Mouse (Mus musculus): ENCODE results near the gene Dcun1d5. TPM values are rescaled to one million over a fixed set of nuclear protein-coding genes. Genes with fewer than 3 reads are reported as not detected.
A peak's percentile ranks its signal among the peaks of the same experiment; 100 is the strongest.
"Not testable (repeated sequence)": the region's sequence is repeated elsewhere in the genome, so short reads cannot be mapped to it uniquely, and the experiment has no call there.

Gene Dcun1d5
- polyA plus RNA-seq (2015; fragmentation: Nextera tagmentation; extraction: Ambion mirVana), result 124 and 127 TPM in 2 replicates

DNA sequence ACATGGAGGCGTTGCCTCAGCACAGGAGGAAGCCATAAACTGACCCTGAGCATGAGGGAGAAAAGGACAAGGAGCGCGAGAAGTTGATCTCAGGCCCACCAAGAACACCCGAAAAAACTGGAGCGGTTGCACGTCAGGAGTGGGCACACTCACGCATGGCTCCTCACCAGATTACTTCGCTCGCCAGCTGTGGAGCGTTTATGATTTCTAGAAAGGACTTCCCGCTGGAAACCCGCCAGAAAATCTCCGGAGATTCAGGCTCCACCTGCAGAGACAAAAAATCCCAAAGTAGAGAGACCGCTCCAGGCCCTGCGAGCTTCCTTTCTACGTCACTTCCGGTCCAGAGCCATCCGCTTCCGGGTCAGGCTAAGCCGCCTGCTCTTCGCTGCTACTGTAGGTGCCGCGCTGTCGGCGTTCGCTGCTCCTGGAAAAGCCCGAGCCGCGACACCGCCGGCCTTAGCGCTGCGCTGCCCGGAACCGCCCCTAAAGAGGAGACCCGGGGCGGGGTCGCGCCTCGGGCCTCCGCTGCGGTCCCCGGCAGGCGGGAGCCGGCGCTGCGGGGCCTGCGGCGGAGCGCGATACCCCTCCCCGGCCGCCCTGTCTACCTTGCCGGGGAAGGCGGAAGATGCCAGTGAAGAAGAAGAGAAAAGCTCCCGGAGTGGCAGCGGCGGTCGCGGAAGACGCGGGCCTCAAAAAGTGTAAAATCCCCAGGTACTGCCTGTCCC lies at the start of gene Dcun1d5, which contains the start of gene Dync2h1:
Dcun1d5 (plus strand) TSS at position 349 of the 725 bp plus-strand sequence.
Dync2h1 (minus strand) TSS at position 275 of the 725 bp plus-strand sequence.
- WGBS, result under 1% methylated on average over 62 of the region's 62 CpGs
- H3K4me2 ChIP-seq, result peak within 1 kb of the TSS; percentile 69

DNA sequence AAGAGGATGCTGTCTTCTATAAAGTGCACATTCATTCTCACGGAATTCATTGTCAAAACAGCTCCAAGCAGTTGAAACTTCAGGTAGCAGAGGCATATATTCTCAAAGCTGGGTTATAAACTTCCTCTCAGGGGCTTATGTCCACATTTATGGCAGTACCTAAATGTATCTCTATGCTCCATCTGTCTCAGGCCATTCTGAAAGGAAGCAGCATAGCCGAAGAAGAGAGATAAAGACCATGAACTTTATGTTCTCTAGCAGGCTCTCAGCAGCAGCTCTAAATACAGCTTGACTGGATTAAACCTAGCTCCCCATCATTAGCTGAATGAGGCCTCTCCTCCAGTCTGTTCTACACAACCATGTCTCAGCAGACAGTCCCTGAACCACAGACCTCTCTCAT lies 29.9 kb upstream of the Dcun1d5 start:
- H3K4me1 ChIP-seq, result no peaks in the 10 kb centered on the region
- no peak overlapping the region for H3K27ac ChIP-seq
- H3K9me3 ChIP-seq, result no peaks in the 10 kb centered on the region
- no peak overlapping the region for H3K4me3 ChIP-seq (replicated peaks)
- H3K9ac ChIP-seq, result no peak overlapping the region
- H3K36me3 ChIP-seq, result no peaks in the 10 kb centered on the region
- H3K4me2 ChIP-seq, result no peak overlapping the region
- ATAC-seq (ENCODE audit: insufficient read depth, low FRiP score, low read depth), result no peak
- 81% methylated on average over 2 of the region's 2 CpGs for WGBS
- no peaks in the 10 kb centered on the region for H3K27me3 ChIP-seq (replicated peaks)

More for the DNA sequence above, at the start of gene Dcun1d5, which contains the start of gene Dync2h1:
- peak within 1 kb of the TSS; percentile 93 for H3K4me3 ChIP-seq (replicated peaks)
- peak within 1 kb of the TSS; percentile 96 for H3K27ac ChIP-seq
- peak within 1 kb of the TSS; percentile 94 for H3K9ac ChIP-seq
- no peaks in the 10 kb centered on the region for H3K27me3 ChIP-seq (replicated peaks)
- no peaks in the 10 kb centered on the region for H3K9me3 ChIP-seq
- H3K4me1 ChIP-seq, result no peaks in the 10 kb centered on the region
- peak; percentile 99 for ATAC-seq (ENCODE audit: insufficient read depth, low FRiP score, low read depth)
- no peaks in the 10 kb centered on the region for H3K36me3 ChIP-seq

DNA sequence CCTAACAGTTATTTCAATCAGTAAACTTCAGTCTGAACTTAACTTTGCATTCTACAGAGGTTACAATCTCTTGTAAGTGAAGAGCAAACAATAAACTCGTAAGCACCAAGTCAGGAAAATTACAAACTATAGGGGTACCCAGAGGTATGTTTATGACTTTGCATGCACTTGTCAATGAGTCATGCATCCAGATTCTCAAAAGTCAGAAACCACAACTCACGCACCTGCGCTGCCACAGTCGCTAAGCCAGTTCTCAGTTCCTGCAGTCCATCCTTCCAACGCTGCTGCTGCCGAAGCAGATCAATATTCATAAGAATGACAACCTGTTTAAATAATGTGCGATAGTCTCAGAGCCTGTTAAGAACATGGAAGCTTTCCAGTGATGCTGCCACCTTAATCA lies 25.7 kb upstream of the Dcun1d5 start:
- no peaks in the 10 kb centered on the region for H3K9me3 ChIP-seq
- no peak overlapping the region for H3K4me3 ChIP-seq (replicated peaks)
- no peak overlapping the region for H3K27ac ChIP-seq
- H3K36me3 ChIP-seq, result 0 out of 2 replicates have a peak, but pooled peaks cover 3% of the 10 kb centered on the region
- WGBS, result 80% methylated on average over 7 of the region's 7 CpGs
- no peak overlapping the region for H3K4me2 ChIP-seq
- H3K4me1 ChIP-seq, result no peaks in the 10 kb centered on the region
- no peaks in the 10 kb centered on the region for H3K27me3 ChIP-seq (replicated peaks)
- no peak for ATAC-seq (ENCODE audit: insufficient read depth, low FRiP score, low read depth)
- no peak overlapping the region for H3K9ac ChIP-seq

DNA sequence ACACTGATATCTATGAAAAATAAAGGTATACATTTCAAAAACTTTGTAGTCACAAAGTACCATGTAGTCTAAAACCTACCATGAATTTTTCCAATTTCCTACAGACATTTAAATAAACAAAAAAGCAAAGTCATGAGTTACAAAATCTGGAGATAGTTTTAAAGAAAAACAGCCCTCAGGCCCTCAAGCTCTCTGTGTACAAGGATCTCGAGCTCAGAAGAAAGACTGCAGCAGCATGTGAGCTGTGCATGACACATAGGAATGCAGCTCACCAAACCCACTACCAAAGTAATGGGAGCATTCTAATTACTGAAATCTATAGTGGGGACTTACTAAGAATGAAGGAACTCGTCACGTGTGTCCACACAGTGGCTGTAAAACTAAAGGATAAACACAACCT lies 24.6 kb upstream of the Dcun1d5 start:
- Histone ChIP-seq H3K4me1 (no peaks in the 10 kb centered on the region), H3K4me2 (no peak overlapping the region), H3K9me3 (no peaks in the 10 kb centered on the region), H3K27ac (no peak overlapping the region), H3K36me3 (0 out of 2 replicates have a peak, but pooled peaks cover 3% of the 10 kb centered on the region), H3K4me3 (replicated peaks) (no peak overlapping the region), H3K27me3 (replicated peaks) (no peaks in the 10 kb centered on the region), H3K9ac (no peak overlapping the region)
- no peak for ATAC-seq (ENCODE audit: insufficient read depth, low FRiP score, low read depth)
- WGBS, result 71% methylated on average over 3 of the region's 3 CpGs

DNA sequence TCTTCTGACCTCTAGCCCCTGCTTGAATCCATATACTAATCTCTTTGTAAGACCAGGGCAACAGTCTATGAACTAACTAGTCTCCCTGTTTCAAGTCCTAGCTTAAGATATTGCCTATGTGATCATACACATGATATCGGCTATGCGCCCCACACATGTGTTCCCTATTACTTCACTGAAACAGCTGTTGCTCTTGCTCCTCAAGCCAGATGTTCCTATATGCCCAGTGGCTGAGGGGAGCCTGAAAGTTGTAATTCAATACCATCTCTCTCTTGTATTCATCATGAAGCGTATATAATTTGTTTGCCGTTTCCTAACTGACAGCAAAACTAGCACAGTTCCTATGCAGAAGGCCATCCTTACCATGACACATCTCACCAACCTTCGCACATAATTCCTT lies 23.6 kb upstream of the Dcun1d5 start:
- Histone ChIP-seq H3K27me3 (replicated peaks) (no peaks in the 10 kb centered on the region), H3K27ac (no peak overlapping the region), H3K36me3 (0 out of 2 replicates have a peak, but pooled peaks cover 3% of the 10 kb centered on the region), H3K4me2 (no peak overlapping the region), H3K9ac (no peak overlapping the region), H3K4me1 (no peaks in the 10 kb centered on the region), H3K9me3 (no peaks in the 10 kb centered on the region), H3K4me3 (replicated peaks) (no peak overlapping the region)
- WGBS, result 91% methylated on average over 5 of the region's 5 CpGs
- no peak for ATAC-seq (ENCODE audit: insufficient read depth, low FRiP score, low read depth)

DNA sequence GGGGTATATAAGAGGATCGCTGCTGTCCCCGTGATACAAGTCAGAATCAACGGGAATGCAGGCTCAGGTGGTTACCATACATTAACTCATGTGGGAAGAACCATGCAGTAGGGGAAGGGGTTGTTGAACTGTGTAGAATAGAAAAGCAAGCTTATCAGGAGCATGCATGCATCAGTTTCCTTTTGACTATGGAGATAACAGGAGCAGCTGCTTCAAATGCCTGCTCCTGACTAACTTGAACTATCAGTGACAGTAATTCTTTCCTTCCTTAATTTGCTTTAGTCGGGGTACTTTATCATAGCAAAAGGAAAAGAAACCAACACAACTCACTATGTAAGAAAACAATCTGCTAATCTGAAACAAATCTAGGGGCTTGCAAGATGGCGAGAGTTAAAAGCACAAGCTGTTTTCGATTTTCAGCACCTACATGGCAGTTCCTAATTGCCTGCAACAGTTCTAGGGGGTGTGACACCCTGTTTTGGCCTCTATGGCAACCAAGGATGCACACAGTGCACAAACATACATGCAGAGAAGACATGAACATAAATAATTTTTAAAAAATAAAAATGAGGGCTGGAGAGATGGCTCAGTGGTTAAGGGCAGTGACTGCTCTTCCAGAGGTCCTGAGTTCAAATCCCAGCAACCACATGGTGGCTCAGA lies 16.9 kb upstream of the Dcun1d5 start:
- Histone ChIP-seq H3K27me3 (replicated peaks) (no peaks in the 10 kb centered on the region), H3K4me1 (no peaks in the 10 kb centered on the region), H3K4me2 (no peak overlapping the region), H3K4me3 (replicated peaks) (no peak overlapping the region), H3K9ac (no peak overlapping the region), H3K9me3 (no peaks in the 10 kb centered on the region), H3K36me3 (peaks cover 10% of the 10 kb centered on the region; the same call in 1 of the 2 replicates), H3K27ac (no peak overlapping the region)
- 84% methylated on average over 6 of the region's 6 CpGs for WGBS
- no peak for ATAC-seq (ENCODE audit: insufficient read depth, low FRiP score, low read depth)

DNA sequence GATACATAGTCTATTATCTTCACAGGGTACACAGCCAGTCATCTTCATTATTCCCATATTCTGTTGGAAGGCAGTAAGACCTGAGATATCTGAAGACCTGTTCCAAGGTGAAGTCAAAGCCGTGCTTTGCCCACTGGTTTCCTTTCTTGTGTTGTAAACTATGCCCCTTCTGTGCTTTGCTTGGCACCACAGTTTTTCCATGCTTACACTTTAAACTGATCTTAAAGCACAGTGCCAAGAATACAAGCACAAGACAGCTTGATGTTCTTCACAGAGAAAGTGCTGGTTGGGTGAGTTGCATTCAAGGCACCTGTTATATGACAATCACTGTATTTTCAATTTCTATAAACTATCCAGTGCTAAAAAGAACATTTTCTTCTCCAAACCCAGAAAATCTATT lies 10.6 kb upstream of the Dcun1d5 start:
- Histone ChIP-seq H3K4me1 (no peaks in the 10 kb centered on the region), H3K27me3 (replicated peaks) (no peaks in the 10 kb centered on the region), H3K36me3 (no peaks in the 10 kb centered on the region), H3K9ac (no peak overlapping the region), H3K27ac (no peak overlapping the region), H3K4me3 (replicated peaks) (no peak overlapping the region), H3K9me3 (no peaks in the 10 kb centered on the region), H3K4me2 (no peak overlapping the region)
- ATAC-seq (ENCODE audit: insufficient read depth, low FRiP score, low read depth), result no peak
- WGBS, result 89% methylated on average over 1 of the region's 1 CpGs

DNA sequence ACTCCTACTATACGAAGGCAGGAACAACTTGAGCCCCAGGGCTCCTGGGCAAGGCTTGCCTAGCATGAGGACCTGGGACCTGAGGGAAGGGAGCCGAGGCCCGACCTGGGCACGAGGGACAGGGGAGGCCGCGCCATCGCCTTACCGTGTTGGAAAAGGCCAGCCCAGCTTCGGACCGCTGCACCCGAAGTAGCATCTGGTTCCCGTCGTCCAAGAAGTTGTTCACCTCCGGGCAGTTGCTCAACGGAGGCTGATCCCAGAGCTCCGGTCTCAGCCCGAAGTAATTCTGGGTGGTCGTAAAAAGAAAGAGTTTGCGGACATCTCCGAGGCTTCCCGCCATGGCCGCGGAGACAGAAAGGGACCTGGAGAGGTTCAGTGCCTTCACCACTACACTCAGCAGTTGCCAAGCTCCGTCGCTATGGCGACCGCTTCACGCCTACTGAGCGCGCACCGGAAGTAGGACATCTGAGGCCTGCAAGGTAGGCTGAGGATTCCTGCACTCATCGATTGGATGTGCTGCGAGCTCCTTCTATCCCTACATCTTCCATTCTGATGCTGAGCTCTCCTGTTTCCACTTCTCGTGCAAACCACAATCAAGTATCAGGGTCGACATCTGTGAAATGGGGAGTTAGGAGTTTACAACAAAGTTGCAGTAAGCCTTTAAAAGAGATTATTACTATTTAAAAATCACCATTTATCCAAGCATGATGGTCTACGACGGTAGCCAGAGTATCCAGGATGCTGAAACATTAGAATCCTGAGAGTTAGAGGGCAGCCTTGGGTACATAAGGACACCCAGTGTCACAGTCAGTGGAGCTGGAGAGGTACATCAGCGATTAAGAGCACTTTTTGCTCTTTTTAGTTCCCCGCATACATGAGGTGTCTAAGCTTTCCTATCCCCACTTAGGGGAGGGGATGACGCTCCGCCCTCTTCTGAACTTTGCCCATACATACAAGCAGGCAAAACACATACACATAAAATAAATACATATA lies 7.4 kb upstream of the Dcun1d5 start:
- Histone ChIP-seq H3K27ac (no peak overlapping the region), H3K4me2 (peak overlapping the region; percentile 86), H3K27me3 (replicated peaks) (no peaks in the 10 kb centered on the region), H3K9me3 (no peaks in the 10 kb centered on the region), H3K36me3 (no peaks in the 10 kb centered on the region), H3K4me3 (replicated peaks) (peak overlapping the region; percentile 55), H3K9ac (peak overlapping the region; percentile 52; the same call in 1 of the 2 replicates), H3K4me1 (no peaks in the 10 kb centered on the region)
- ATAC-seq (ENCODE audit: insufficient read depth, low FRiP score, low read depth), result peak; percentile 98
- WGBS, result 9% methylated on average over 41 of the region's 41 CpGs

DNA sequence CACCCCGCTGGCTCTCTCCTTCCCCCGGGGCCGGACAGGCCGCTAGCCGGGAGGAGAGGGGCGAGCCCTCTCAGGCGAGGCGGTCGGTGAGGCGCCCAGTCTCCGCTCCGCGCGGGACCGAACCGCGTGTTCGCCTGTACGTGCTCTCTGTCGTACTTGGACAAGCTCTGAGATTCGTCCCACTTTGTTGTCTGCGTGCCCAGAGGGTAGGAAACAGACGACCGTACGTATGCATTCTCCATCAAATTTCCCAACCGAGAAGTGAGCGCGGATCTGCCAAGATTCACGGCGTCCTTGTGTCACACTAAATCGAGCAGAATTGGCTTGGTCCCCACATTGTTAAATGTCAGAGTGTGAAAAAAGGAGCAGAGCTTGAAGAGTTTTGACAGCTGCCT lies 574 bp downstream of the Dcun1d5 start:
- Histone ChIP-seq H3K36me3 (no peaks in the 10 kb centered on the region), H3K4me1 (no peaks in the 10 kb centered on the region), H3K4me3 (replicated peaks) (peak overlapping the region; percentile 93), H3K9ac (peak overlapping the region; percentile 94), H3K9me3 (no peaks in the 10 kb centered on the region), H3K4me2 (peak overlapping the region; percentile 69), H3K27ac (peak overlapping the region; percentile 96), H3K27me3 (replicated peaks) (no peaks in the 10 kb centered on the region)
- peak; percentile 66 for ATAC-seq (ENCODE audit: insufficient read depth, low FRiP score, low read depth)
- WGBS, result under 1% methylated on average over 30 of the region's 31 CpGs

DNA sequence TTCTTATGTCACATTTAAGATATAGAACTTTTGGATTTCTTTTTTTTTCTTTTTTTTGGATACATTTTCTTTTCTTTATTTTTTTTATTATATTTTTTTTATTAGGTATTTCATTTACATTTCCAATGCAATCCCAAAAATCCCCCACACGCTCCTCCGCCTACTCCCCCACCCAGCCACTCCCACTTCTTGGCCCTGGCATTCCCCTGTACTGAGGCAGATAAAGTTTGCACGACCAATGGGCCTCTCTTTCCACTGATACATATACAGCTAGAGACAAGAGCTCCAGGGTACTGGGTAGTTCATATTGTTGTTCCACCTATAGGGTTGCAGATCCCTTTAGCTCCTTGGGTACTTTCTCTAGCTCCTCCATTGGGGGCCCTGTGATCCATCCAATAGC lies 6.4 kb downstream of the Dcun1d5 start:
- H3K4me1 ChIP-seq; H3K27me3 ChIP-seq (replicated peaks); ATAC-seq (ENCODE audit: insufficient read depth, low FRiP score, low read depth); H3K4me3 ChIP-seq (replicated peaks); H3K36me3 ChIP-seq; H3K9ac ChIP-seq; H3K4me2 ChIP-seq; H3K27ac ChIP-seq; H3K9me3 ChIP-seq: not testable (repeated sequence)
- WGBS, result 87% methylated on average over 3 of the region's 3 CpGs

DNA sequence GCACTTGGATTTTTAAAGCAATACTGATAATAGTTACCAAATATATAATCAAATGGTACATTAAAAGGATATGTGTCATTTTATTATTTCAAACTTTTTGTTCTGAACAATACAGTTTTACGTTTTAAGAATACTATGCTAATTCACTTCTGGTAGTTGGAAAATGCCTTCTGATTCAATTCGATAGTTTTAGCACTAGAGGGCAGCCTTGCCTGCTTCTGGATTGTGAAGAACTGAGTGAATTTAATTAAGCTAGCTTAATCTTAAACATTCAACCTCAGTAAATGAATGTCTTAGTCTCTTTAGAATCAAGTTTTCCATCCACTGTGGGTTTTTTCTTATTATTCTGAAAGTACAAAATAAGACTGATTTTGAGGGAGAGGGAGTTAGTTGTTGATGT lies 31.9 kb downstream of the Dcun1d5 start:
- WGBS, result 44% methylated on average over 2 of the region's 2 CpGs
- no peaks in the 10 kb centered on the region for H3K36me3 ChIP-seq
- ATAC-seq (ENCODE audit: insufficient read depth, low FRiP score, low read depth), result no peak
- no peak overlapping the region for H3K27ac ChIP-seq
- no peak overlapping the region for H3K9ac ChIP-seq
- no peak overlapping the region for H3K4me3 ChIP-seq (replicated peaks)
- H3K27me3 ChIP-seq (replicated peaks), result no peaks in the 10 kb centered on the region
- no peak overlapping the region for H3K4me2 ChIP-seq
- H3K9me3 ChIP-seq, result no peaks in the 10 kb centered on the region
- no peaks in the 10 kb centered on the region for H3K4me1 ChIP-seq
